In genomic region chr6:48395105-48396007, GRCm38 (mm10) we compare ENCODE assay signal across 8 mouse cellular contexts. TPM values are rescaled to one million over a fixed set of nuclear protein-coding genes. Genes with fewer than 3 reads are reported as not detected.
DNase-seq lines count a peak whose midpoint lies in the region; ATAC-seq and TF ChIP-seq lines count a peak whose summit lies in the region.

Krba1 (plus strand) TSS chr6:48395586.

- no peaks in the 10 kb centered on the region for H3K9me3 ChIP-seq in erythroblast, embryonic 14.5 days (ENCODE audit: control insufficient read depth, low read length)
- H3K9me3 ChIP-seq in heart, embryonic 11.5 days (replicated peaks; ENCODE audit: control insufficient read depth, low read length) = no peaks in the 10 kb centered on the region
- H3K9me3 ChIP-seq in kidney, embryonic 15.5 days (replicated peaks) = no peaks in the 10 kb centered on the region
- H3K9me3 ChIP-seq in limb, embryonic 15.5 days = no peaks in the 10 kb centered on the region
- H3K9me3 ChIP-seq in midbrain, postnatal 0 days (ENCODE audit: low read length) = no peaks in the 10 kb centered on the region

- H3K27me3 ChIP-seq in erythroblast, embryonic 14.5 days (ENCODE audit: control insufficient read depth) = no peaks in the 10 kb centered on the region
- no peaks in the 10 kb centered on the region for H3K27me3 ChIP-seq in heart, embryonic 11.5 days (ENCODE audit: control insufficient read depth, insufficient read depth, low read length)
- no peaks in the 10 kb centered on the region for H3K27me3 ChIP-seq in kidney, embryonic 15.5 days
- H3K27me3 ChIP-seq in limb, embryonic 15.5 days = no peaks in the 10 kb centered on the region
- H3K27me3 ChIP-seq in midbrain, postnatal 0 days (ENCODE audit: insufficient read depth, low read length) = no peaks in the 10 kb centered on the region

- H3K9ac ChIP-seq in heart, embryonic 11.5 days (ENCODE audit: low read depth, low read length) = peak within 1 kb of the TSS; percentile 92
- H3K9ac ChIP-seq in kidney, embryonic 15.5 days = peak within 1 kb of the TSS; percentile 85
- H3K9ac ChIP-seq in limb, embryonic 15.5 days = peak within 1 kb of the TSS; percentile 76
- H3K9ac ChIP-seq in midbrain, postnatal 0 days (replicated peaks; ENCODE audit: low read length, poor library complexity, severe bottlenecking) = peak within 1 kb of the TSS; percentile 86

- H3K4me1 ChIP-seq in erythroblast, embryonic 14.5 days (ENCODE audit: control insufficient read depth) = peaks cover 10% of the 10 kb centered on the region
- H3K4me1 ChIP-seq in heart, embryonic 11.5 days (ENCODE audit: control insufficient read depth, insufficient read depth, low read length) = peaks cover 18% of the 10 kb centered on the region
- peaks cover 25% of the 10 kb centered on the region for H3K4me1 ChIP-seq in kidney, embryonic 15.5 days
- peaks cover 21% of the 10 kb centered on the region for H3K4me1 ChIP-seq in limb, embryonic 15.5 days
- peaks cover 10% of the 10 kb centered on the region for H3K4me1 ChIP-seq in midbrain, postnatal 0 days (ENCODE audit: insufficient read depth, low read length)

- peak; percentile 84 for ATAC-seq in heart, embryonic 11.5 days (replicated peaks; ENCODE audit: insufficient number of reproducible peaks, low FRiP score, low TSS enrichment)
- peak; percentile 97 for ATAC-seq in kidney, embryonic 15.5 days (replicated peaks; ENCODE audit: low FRiP score)
- ATAC-seq in limb, embryonic 15.5 days (ENCODE audit: insufficient number of reproducible peaks, low FRiP score, low TSS enrichment, low read depth) = peak; percentile 91
- peak; percentile 98 for ATAC-seq in midbrain, postnatal 0 days (ENCODE audit: low FRiP score)

- TF ChIP-seq CTCF in midbrain, postnatal 0 days (IDR thresholded peaks at IDR 0.05) = peak; percentile 18; the same call in 1 of the 2 replicates

- peak within 1 kb of the TSS; percentile 72 for H3K4me3 ChIP-seq in erythroblast, embryonic 14.5 days (replicated peaks)
- H3K4me3 ChIP-seq in heart, embryonic 11.5 days (ENCODE audit: low read depth, low read length) = peak within 1 kb of the TSS; percentile 85
- peak within 1 kb of the TSS; percentile 88 for H3K4me3 ChIP-seq in kidney, embryonic 15.5 days (replicated peaks)
- peak within 1 kb of the TSS; percentile 86 for H3K4me3 ChIP-seq in limb, embryonic 15.5 days
- peak within 1 kb of the TSS; percentile 74 for H3K4me3 ChIP-seq in midbrain, postnatal 0 days (ENCODE audit: low read depth, low read length)

- peak within 1 kb of the TSS; percentile 62; the same call in 1 of the 2 replicates for H3K27ac ChIP-seq in heart, embryonic 11.5 days (ENCODE audit: low read depth, low read length)
- peak within 1 kb of the TSS; percentile 88 for H3K27ac ChIP-seq in kidney, embryonic 15.5 days
- H3K27ac ChIP-seq in limb, embryonic 15.5 days = peak within 1 kb of the TSS; percentile 81
- H3K27ac ChIP-seq in midbrain, postnatal 0 days (ENCODE audit: low read depth, low read length) = peak within 1 kb of the TSS; percentile 88

- WGBS in heart, embryonic 11.5 days (ENCODE audit: insufficient replicate concordance) = 1% methylated on average over 64 of the region's 65 CpGs
- WGBS in kidney, embryonic 15.5 days = under 1% methylated on average over 65 of the region's 65 CpGs
- WGBS in limb, embryonic 15.5 days = 2% methylated on average over 65 of the region's 65 CpGs
- 1% methylated on average over 57 of the region's 65 CpGs for WGBS in midbrain, postnatal 0 days

- peak within 1 kb of the TSS; percentile 84 for H3K4me2 ChIP-seq in heart, embryonic 11.5 days
- peak within 1 kb of the TSS; percentile 90 for H3K4me2 ChIP-seq in kidney, embryonic 15.5 days
- H3K4me2 ChIP-seq in limb, embryonic 15.5 days = peak within 1 kb of the TSS; percentile 73
- peak within 1 kb of the TSS; percentile 71 for H3K4me2 ChIP-seq in midbrain, postnatal 0 days (ENCODE audit: low read depth, low read length, poor library complexity, severe bottlenecking)

- peak; percentile 92 for DNase-seq in CD4-positive, CD25-positive, alpha-beta regulatory T cell, adult 2 months (ENCODE audit: low read depth, low spot score)
- DNase-seq in brain, embryonic 18.5 days (ENCODE audit: low read depth, low spot score) = peak; percentile 83
- peak; percentile 95 for DNase-seq in midbrain, postnatal 0 days (ENCODE audit: low spot score)
- DNase-seq in spleen, postnatal 36 days (ENCODE audit: low spot score in 2 of 2) = peak; percentile 79 to 84

- H3K36me3 ChIP-seq in erythroblast, embryonic 14.5 days (ENCODE audit: control insufficient read depth) = no peaks in the 10 kb centered on the region
- H3K36me3 ChIP-seq in heart, embryonic 11.5 days (ENCODE audit: control insufficient read depth, insufficient read depth, low read length) = no peaks in the 10 kb centered on the region
- peaks cover 3% of the 10 kb centered on the region for H3K36me3 ChIP-seq in kidney, embryonic 15.5 days
- H3K36me3 ChIP-seq in limb, embryonic 15.5 days = no peaks in the 10 kb centered on the region
- no peaks in the 10 kb centered on the region; the same call in 1 of the 2 replicates for H3K36me3 ChIP-seq in midbrain, postnatal 0 days (ENCODE audit: insufficient read depth, low read length)

RNA-seq across cellular contexts. Expression of gene Krba1, which starts in this region (rescaled TPM):
- 0.06 and 0.11 TPM in 2 replicates for polyA plus RNA-seq in erythroblast, embryonic 14.5 days (2012)
- 14.7 and 15.4 TPM in 2 replicates for polyA plus RNA-seq in heart, embryonic 11.5 days (2014; fragmentation: Nextera tagmentation; extraction: Ambion mirVana)
- polyA plus RNA-seq in kidney, embryonic 15.5 days (2015; fragmentation: Nextera tagmentation; extraction: Ambion mirVana) = 21.2 and 23.6 TPM in 2 replicates
- 17.5 and 20.8 TPM in 2 replicates for polyA plus RNA-seq in limb, embryonic 15.5 days (2015; fragmentation: Nextera tagmentation; extraction: Ambion mirVana)
- total RNA-seq in midbrain, postnatal 0 days (2014; rRNA removed) = 44.0 and 44.8 TPM in 2 replicates
- 20.8 and 20.9 TPM in 2 replicates for polyA plus RNA-seq in midbrain, postnatal 0 days (2015; fragmentation: Nextera tagmentation; extraction: Ambion mirVana)

Comparison
In these comparisons a context has a peak if more than half of its experiments do, and no peak if none do; other contexts are left out.
1. Peak in every context shown above with its lines: DNase-seq, ATAC-seq, H3K4me3 ChIP-seq and H3K27ac ChIP-seq.
2. RNA of gene Krba1 (polyA plus RNA-seq): 21.2 to 23.6 TPM in kidney, embryonic 15.5 days, 20.8 to 20.9 TPM in midbrain, postnatal 0 days, 17.5 to 20.8 TPM in limb, embryonic 15.5 days and 14.7 to 15.4 TPM in heart, embryonic 11.5 days; 0.06 to 0.11 TPM in erythroblast, embryonic 14.5 days; every median in the first group is over 10 times any median in the second.